Mouse (Mus musculus) lung, embryonic 14.5 days (tissue): ENCODE measurements around the gene Tcl1b3. TPM values are rescaled to one million over a fixed set of nuclear protein-coding genes. Genes with fewer than 3 reads are reported as not detected.
"Not testable (repeated sequence)": the region's sequence is repeated elsewhere in the genome, so short reads cannot be mapped to it uniquely, and the experiment has no call there.

Experiments
- ATAC-seq: fragments of 200-750 bp; cut with Nextera tagmentation; 2 replicates; pipeline ENCODE4 v1.8.0; 2017; ENCODE audit warnings: mild to moderate bottlenecking, moderate TSS enrichment, moderate library complexity; ENCODE audit not compliant: insufficient read depth
- DNase-seq: peaks from one replicate; pipeline ENCODE4 v3.0.0-alpha.2; 2015
- H3K27ac ChIP-seq: fragments of 300-500 bp; sonication (generic); 2 replicates; pipeline ENCODE4 v1.5.1; 2014; ENCODE audit warnings: low read depth, mild to moderate bottlenecking, moderate library complexity
- H3K27me3 ChIP-seq: fragments of 300-500 bp; sonication (generic); 2 replicates; pipeline ENCODE4 v1.6.1; 2014; ENCODE audit warnings: low read length, control low read depth; ENCODE audit not compliant: insufficient read depth
- H3K36me3 ChIP-seq: fragments of 300-500 bp; sonication (generic); 2 replicates; pipeline ENCODE4 v1.6.1; 2014; ENCODE audit warnings: control low read depth; ENCODE audit not compliant: insufficient read depth
- H3K4me1 ChIP-seq: fragments of 300-500 bp; sonication (generic); 2 replicates; pipeline ENCODE4 v1.6.1; 2014; ENCODE audit warnings: antibody characterized with exemption, control low read depth; ENCODE audit not compliant: insufficient read depth
- H3K4me2 ChIP-seq: fragments of 300-500 bp; sonication (generic); 2 replicates; pipeline ENCODE4 v1.6.1; 2014; ENCODE audit warnings: mild to moderate bottlenecking
- H3K4me3 ChIP-seq: fragments of 300-500 bp; sonication (generic); 2 replicates; pipeline ENCODE4 v1.5.1; 2014; ENCODE audit warnings: low read depth, low read length
- H3K9ac ChIP-seq: fragments of 300-500 bp; sonication (generic); 2 replicates; pipeline ENCODE4 v1.6.1; 2014
- H3K9me3 ChIP-seq: fragments of 300-500 bp; sonication (generic); 2 replicates; pipeline ENCODE4 v1.6.1; 2016; ENCODE audit warnings: low read depth, low read length, control low read depth
- CTCF ChIP-seq: IDR thresholded peaks from 2 replicates; pipeline ENCODE4 v1.5.1; 2016; ENCODE audit warnings: antibody characterized with exemption, low read depth
- WGBS: fragments of 180-500 bp; shearing (Covaris S2); extraction: QIAGEN DNeasy Blood & Tissue Kit; methylation state at CpG from one replicate; pipeline ENCODE4 v1.1.7; 2014; 5-methylcytosine and 5-hydroxymethylcytosine counted together
- polyA plus RNA-seq: library from polyadenylated mRNA; unstranded; fragments of >200 nt; fragmentation: Nextera tagmentation; extraction: Ambion mirVana; gene quantifications from 2 replicates; pipeline ENCODE4 v1.2.1, GENCODE M21; 2014

Tcl1b3 gene
- polyA plus RNA-seq, result not detected in 2 replicates

GRCm38 (mm10) chr12:105190743-105191142 lies at the start of gene Tcl1b3:
TSS of gene Tcl1b3 (plus strand) at chr12:105191043.
- H3K27me3 ChIP-seq, DNase-seq, ATAC-seq, H3K4me1 ChIP-seq, H3K4me2 ChIP-seq, H3K4me3 ChIP-seq, H3K9me3 ChIP-seq, H3K27ac ChIP-seq, H3K9ac ChIP-seq, H3K36me3 ChIP-seq: not testable (repeated sequence)
- 89% methylated on average over 6 of the region's 6 CpGs for WGBS

- Histone ChIP-seq H3K9me3 (no peaks in the 10 kb centered on the region), H3K27me3 (no peaks in the 10 kb centered on the region), H3K9ac (no peak overlapping the region), H3K4me1 (no peaks in the 10 kb centered on the region), H3K4me2 (no peak overlapping the region), H3K4me3 (no peak overlapping the region), H3K36me3 (no peaks in the 10 kb centered on the region), H3K27ac (no peak overlapping the region)
- DNase-seq (no peak), ATAC-seq (no peak)
- TF ChIP-seq CTCF, result no peak
- WGBS, result 87% methylated on average over 3 of the region's 3 CpGs
These were observed 47.7 kb upstream of the Tcl1b3 start for GRCm38 (mm10) chr12:105143096-105143495.

GRCm38 (mm10) chr12:105144928-105145327 lies 45.9 kb upstream of the Tcl1b3 start:
- WGBS, result 33% methylated on average over 1 of the region's 1 CpGs
- H3K27me3 ChIP-seq, DNase-seq, H3K4me2 ChIP-seq, H3K27ac ChIP-seq, H3K36me3 ChIP-seq, H3K4me1 ChIP-seq, H3K9ac ChIP-seq, H3K9me3 ChIP-seq, ATAC-seq, H3K4me3 ChIP-seq: not testable (repeated sequence)

GRCm38 (mm10) chr12:105145714-105146113 lies 45.1 kb upstream of the Tcl1b3 start, which contains the start of gene Tcl1b2:
TSS of gene Tcl1b2 (plus strand) at chr12:105146014.
- Histone ChIP-seq H3K4me2 (no peak within 1 kb of the TSS), H3K27ac (no peak within 1 kb of the TSS), H3K4me1 (no peaks in the 10 kb centered on the region), H3K36me3 (no peaks in the 10 kb centered on the region), H3K27me3 (no peaks in the 10 kb centered on the region), H3K9me3 (no peaks in the 10 kb centered on the region), H3K4me3 (no peak within 1 kb of the TSS), H3K9ac (no peak within 1 kb of the TSS)
- DNase-seq (no peak), ATAC-seq (no peak)
- TF ChIP-seq CTCF, result no peak
- WGBS, result 74% methylated on average over 3 of the region's 3 CpGs

GRCm38 (mm10) chr12:105155286-105155685 lies 35.6 kb upstream of the Tcl1b3 start:
- H3K4me2 ChIP-seq, H3K4me3 ChIP-seq, H3K27me3 ChIP-seq, H3K9me3 ChIP-seq, H3K27ac ChIP-seq, H3K9ac ChIP-seq, DNase-seq, H3K4me1 ChIP-seq, ATAC-seq, H3K36me3 ChIP-seq: not testable (repeated sequence)
- 63% methylated on average over 4 of the region's 4 CpGs for WGBS

- Histone ChIP-seq H3K36me3 (no peaks in the 10 kb centered on the region), H3K27ac (no peak overlapping the region), H3K9me3 (no peaks in the 10 kb centered on the region), H3K4me2 (no peak overlapping the region), H3K27me3 (no peaks in the 10 kb centered on the region), H3K9ac (no peak overlapping the region), H3K4me3 (no peak overlapping the region), H3K4me1 (no peaks in the 10 kb centered on the region)
- DNase-seq, result no peak
- 67% methylated on average over 6 of the region's 6 CpGs for WGBS
- TF ChIP-seq CTCF, result no peak
- ATAC-seq, result no peak
These were observed 32.0 kb upstream of the Tcl1b3 start for GRCm38 (mm10) chr12:105158842-105159241.

GRCm38 (mm10) chr12:105159390-105159789 lies 31.5 kb upstream of the Tcl1b3 start, which contains the start of gene Tcl1b1:
TSS of gene Tcl1b1 (plus strand) at chr12:105159690.
- Histone ChIP-seq H3K9me3 (no peaks in the 10 kb centered on the region), H3K9ac (no peak within 1 kb of the TSS), H3K4me2 (no peak within 1 kb of the TSS), H3K4me1 (no peaks in the 10 kb centered on the region), H3K27ac (no peak within 1 kb of the TSS), H3K36me3 (no peaks in the 10 kb centered on the region), H3K27me3 (no peaks in the 10 kb centered on the region), H3K4me3 (no peak within 1 kb of the TSS)
- DNase-seq (no peak), ATAC-seq (no peak)
- 67% methylated on average over 4 of the region's 4 CpGs for WGBS
- TF ChIP-seq CTCF, result no peak

GRCm38 (mm10) chr12:105166734-105167133 lies 24.1 kb upstream of the Tcl1b3 start:
- no peak for ATAC-seq
- Histone ChIP-seq H3K4me1 (no peaks in the 10 kb centered on the region), H3K36me3 (no peaks in the 10 kb centered on the region), H3K27me3 (no peaks in the 10 kb centered on the region), H3K9me3 (no peaks in the 10 kb centered on the region), H3K4me2 (no peak overlapping the region), H3K4me3 (no peak overlapping the region), H3K9ac (no peak overlapping the region), H3K27ac (no peak overlapping the region)
- WGBS, result 59% methylated on average over 3 of the region's 3 CpGs
- no peak for DNase-seq
- TF ChIP-seq CTCF, result no peak
